20 mouse cellular contexts compared by ENCODE assay signal in the genomic region with DNA sequence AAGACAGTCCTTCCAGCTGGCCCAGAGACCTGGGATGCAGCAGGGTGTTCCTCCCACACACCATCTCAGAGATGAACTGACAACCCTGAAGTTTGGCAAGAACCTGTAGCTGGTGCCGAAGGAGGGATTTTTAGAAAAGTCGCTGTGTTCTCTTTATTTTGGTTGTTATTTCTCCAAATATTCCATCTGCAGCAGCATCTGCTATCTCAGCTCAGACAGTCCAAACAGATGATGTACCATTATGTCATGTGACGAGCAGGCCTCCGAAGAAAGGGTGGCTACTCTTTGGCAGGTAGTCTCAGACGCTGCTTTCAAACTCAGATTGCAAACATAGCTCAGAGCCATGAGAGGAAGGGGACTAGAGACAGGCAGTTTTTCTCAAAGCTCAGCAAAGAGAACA.
DNase-seq lines count a peak whose midpoint lies in the region; ATAC-seq and TF ChIP-seq lines count a peak whose summit lies in the region.
"Had no signal": no experiment of that assay in that cellular context is flagged by ENCODE, and none has a peak within 500 bp of the region (broad histone marks: within the 10 kb centered on the region; RNA-seq: fewer than 3 reads in every experiment).

No protein-coding gene starts in this region.

- no peak for TF ChIP-seq CTCF in forebrain, postnatal 0 days (IDR thresholded peaks at IDR 0.05; ENCODE audit: low read depth)

- peak; percentile 51 for DNase-seq in forebrain, postnatal 0 days
- DNase-seq in forebrain, embryonic 11.5 days (ENCODE audit: low spot score): no peak
- DNase-seq in right cerebral cortex, adult 2 months (ENCODE audit: low spot score in 2 of 2): peak; percentile 15 to 17
- DNase-seq in right cerebral cortex, postnatal 14 days: no peak
- peak; percentile 13 to 16 for DNase-seq in layer of hippocampus, postnatal 25 days (ENCODE audit: extremely low spot score in 1 of 2, low spot score in 1 of 2)
- no peak for DNase-seq in natural killer cell, adult 2 months (ENCODE audit: low spot score in 2 of 2)
- DNase-seq in adrenal gland, adult 2 months: no peak
- DNase-seq: adrenal gland, postnatal 36 days; cerebellum, adult 2 months; heart, postnatal 10 days; kidney, adult 11 months; liver, postnatal 0 days; lung, postnatal 14 days; thymus, postnatal 25 days had no signal

- no peaks in the 10 kb centered on the region for H3K9me3 ChIP-seq in forebrain, postnatal 0 days (ENCODE audit: low read length)
- H3K9me3 ChIP-seq in forebrain, embryonic 11.5 days (ENCODE audit: control insufficient read depth, low read length): no peaks in the 10 kb centered on the region
- H3K9me3 ChIP-seq: limb, embryonic 10.5 days; midbrain, embryonic 13.5 days; neural tube, embryonic 15.5 days had no signal

- H3K36me3 ChIP-seq in forebrain, postnatal 0 days (ENCODE audit: insufficient read depth): no peaks in the 10 kb centered on the region
- no peaks in the 10 kb centered on the region for H3K36me3 ChIP-seq in forebrain, embryonic 11.5 days (ENCODE audit: control insufficient read depth, insufficient read depth, low read length)
- H3K36me3 ChIP-seq: limb, embryonic 10.5 days; midbrain, embryonic 13.5 days; neural tube, embryonic 15.5 days had no signal

- no peak overlapping the region for H3K4me3 ChIP-seq in forebrain, postnatal 0 days (ENCODE audit: low read depth, low read length)
- no peak overlapping the region for H3K4me3 ChIP-seq in forebrain, embryonic 11.5 days (ENCODE audit: low read depth, low read length)
- H3K4me3 ChIP-seq: limb, embryonic 10.5 days; midbrain, embryonic 13.5 days; myocyte; neural tube, embryonic 15.5 days had no signal

- H3K4me1 ChIP-seq in forebrain, postnatal 0 days (ENCODE audit: insufficient read depth): peaks cover 12% of the 10 kb centered on the region; the same call in 1 of the 2 replicates
- no peaks in the 10 kb centered on the region for H3K4me1 ChIP-seq in forebrain, embryonic 11.5 days (replicated peaks; ENCODE audit: control insufficient read depth, insufficient read depth, low read length)
- H3K4me1 ChIP-seq: limb, embryonic 10.5 days had no signal

- no peak overlapping the region for H3K27ac ChIP-seq in forebrain, postnatal 0 days (ENCODE audit: low read depth, low read length)
- no peak overlapping the region for H3K27ac ChIP-seq in forebrain, embryonic 11.5 days (ENCODE audit: low read depth, low read length)
- H3K27ac ChIP-seq: limb, embryonic 10.5 days; midbrain, embryonic 13.5 days; neural tube, embryonic 15.5 days had no signal

- no peak overlapping the region for H3K4me2 ChIP-seq in forebrain, postnatal 0 days (ENCODE audit: low read depth)
- H3K4me2 ChIP-seq in forebrain, embryonic 11.5 days (ENCODE audit: low read depth, low read length, severe bottlenecking): no peak overlapping the region
- H3K4me2 ChIP-seq: heart, embryonic 11.5 days; midbrain, embryonic 13.5 days; neural tube, embryonic 15.5 days had no signal

- no peaks in the 10 kb centered on the region for H3K27me3 ChIP-seq in forebrain, postnatal 0 days (ENCODE audit: insufficient read depth, low read length)
- H3K27me3 ChIP-seq in forebrain, embryonic 11.5 days (ENCODE audit: control insufficient read depth, insufficient read depth, low read length): no peaks in the 10 kb centered on the region
- H3K27me3 ChIP-seq: CH12.LX; midbrain, embryonic 13.5 days; neural tube, embryonic 15.5 days had no signal

- no peak overlapping the region for H3K9ac ChIP-seq in forebrain, postnatal 0 days
- H3K9ac ChIP-seq in forebrain, embryonic 11.5 days (ENCODE audit: low read length): no peak overlapping the region; the same call in 1 of the 2 replicates
- H3K9ac ChIP-seq: liver, postnatal 0 days; midbrain, embryonic 13.5 days; neural tube, embryonic 15.5 days had no signal

- peak; percentile 42; the same call in 1 of the 2 replicates for ATAC-seq in forebrain, postnatal 0 days
- ATAC-seq in forebrain, embryonic 11.5 days (replicated peaks; ENCODE audit: low FRiP score): no peak
- ATAC-seq: liver, postnatal 0 days; midbrain, embryonic 13.5 days had no signal

- 55% methylated on average over 5 of the region's 5 CpGs for WGBS in forebrain, postnatal 0 days
- WGBS in forebrain, embryonic 11.5 days: 89% methylated on average over 5 of the region's 5 CpGs

Comparison
In these comparisons a context has a peak if more than half of its experiments do, and no peak if none do; other contexts are left out.
1. DNase-seq: peak in forebrain, postnatal 0 days (single experiment), right cerebral cortex, adult 2 months (2 of 2) and layer of hippocampus, postnatal 25 days (2 of 2); none in forebrain, embryonic 11.5 days (single experiment), right cerebral cortex, postnatal 14 days (single experiment), natural killer cell, adult 2 months (0 of 2) and adrenal gland, adult 2 months (single experiment).